Mouse (Mus musculus) megakaryocyte, adult 5-6 weeks (primary cell): ENCODE measurements around the gene Gm20518. TPM values are rescaled to one million over a fixed set of nuclear protein-coding genes. Genes with fewer than 3 reads are reported as not detected.

ENCODE experiments used
- ATAC-seq: 2 replicates; pipeline ENCODE4 v1.8.0; 2016; ENCODE audit warnings: mild to moderate bottlenecking, inconsistent platforms; ENCODE audit not compliant: poor library complexity, severe bottlenecking
- total RNA-seq, 2 experiments: library from RNA; stranded (forward) in 1 of 2; stranded (reverse) in 1 of 2; fragments of 153-499, 151-499 nt in 1 of 2; fragments of 221-1000, 200-1000 nt in 1 of 2; gene quantifications; 2 replicates each; pipeline versions ENCODE4 v1.2.3 to v1.2.4; 2015 to 2017

Gene Gm20518
- total RNA-seq, 2 experiments from 2014 or later: 0.37 to 0.96 TPM

DNA sequence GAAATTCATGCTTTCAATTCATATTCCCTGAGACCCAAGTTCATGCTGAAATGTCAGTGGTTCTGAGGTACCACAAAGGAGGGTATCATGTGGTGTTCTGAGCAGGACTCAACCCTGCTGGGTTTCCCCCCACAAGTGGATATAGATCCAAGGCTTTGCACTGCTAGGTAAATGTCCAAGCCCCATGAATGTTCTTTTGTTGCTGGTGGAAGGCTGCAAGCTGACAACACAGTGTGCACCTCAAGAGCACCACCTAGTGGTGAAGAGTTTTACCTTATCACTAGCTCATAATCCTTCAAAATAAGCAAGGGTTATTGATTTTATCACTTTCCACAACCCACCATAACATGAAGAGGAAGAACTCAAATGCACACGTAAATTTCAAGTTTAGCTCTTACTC lies 42.5 kb downstream of the Gm20518 start:
- ATAC-seq: peak; percentile 35; the same call in 1 of the 2 replicates

DNA sequence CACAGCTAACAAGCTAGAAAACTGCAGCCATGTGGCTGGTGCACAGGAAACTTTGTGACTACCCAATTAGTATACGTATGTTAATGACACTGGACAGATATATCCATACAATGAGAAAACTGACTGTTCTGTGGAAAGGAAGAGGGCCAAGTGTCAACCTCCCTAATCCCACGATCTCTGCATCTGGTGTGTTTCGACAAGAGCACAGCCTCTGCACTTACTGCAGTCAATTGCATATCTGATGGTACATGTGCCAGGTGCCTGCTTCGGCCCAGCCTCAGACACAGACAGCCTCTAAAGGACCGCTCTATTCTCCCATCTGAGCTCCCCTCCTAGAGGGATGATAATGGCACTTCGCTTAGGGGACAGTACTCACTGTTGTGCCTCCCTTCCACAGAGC lies 43.0 kb downstream of the Gm20518 start:
- no peak for ATAC-seq

DNA sequence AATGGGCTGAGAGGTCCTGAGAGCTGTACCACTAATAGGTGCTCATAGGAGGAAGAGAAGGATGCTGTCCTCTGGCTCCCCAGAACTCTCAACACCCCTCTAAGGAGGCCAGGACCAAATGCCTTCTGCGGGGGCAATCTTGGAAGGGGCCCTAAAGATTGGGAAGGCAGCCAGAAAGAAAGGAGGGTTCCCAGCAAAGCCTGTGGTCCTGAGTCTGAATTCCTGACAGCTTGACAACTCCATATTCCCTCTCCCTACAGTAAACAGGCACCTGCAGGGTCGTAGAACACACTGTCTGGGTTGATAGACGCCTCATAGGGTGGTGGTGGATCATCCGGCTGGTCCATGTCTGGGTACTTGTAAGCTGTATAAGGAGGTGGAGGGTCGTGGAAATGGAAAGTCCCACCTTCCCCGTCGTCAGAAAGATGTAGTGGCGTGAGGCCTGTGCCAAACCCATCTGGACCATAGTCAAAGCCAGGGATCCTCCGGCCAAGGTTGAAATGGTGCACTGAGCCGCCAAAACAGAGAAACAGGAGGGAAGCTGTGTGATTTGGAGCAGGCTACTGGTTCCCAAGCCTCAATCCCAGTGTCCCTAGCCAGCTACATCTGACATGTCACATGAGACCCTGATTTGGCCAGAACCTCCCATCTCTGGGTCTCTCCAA lies 47.6 kb downstream of the Gm20518 start:
- no peak for ATAC-seq

DNA sequence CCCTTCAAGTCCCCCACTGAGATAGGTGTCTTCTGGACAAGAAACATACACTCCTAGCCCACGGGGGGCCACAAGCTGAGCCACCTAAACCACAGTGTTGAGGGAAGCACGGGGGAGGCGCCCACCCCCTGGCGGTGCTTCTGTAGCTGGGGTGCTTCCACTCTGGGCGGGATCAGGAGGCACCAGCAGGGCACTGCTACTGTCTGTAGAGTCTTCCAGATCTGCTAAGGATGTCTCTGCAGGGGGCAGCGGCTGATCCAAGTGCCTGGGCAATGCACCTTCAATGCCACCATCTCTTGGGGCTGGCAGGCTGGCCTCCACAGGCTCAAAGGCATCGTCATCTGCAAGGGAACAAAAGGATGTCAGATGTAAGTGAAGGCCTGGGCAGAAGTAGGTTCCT lies 49.0 kb downstream of the Gm20518 start:
- no peak for ATAC-seq

DNA sequence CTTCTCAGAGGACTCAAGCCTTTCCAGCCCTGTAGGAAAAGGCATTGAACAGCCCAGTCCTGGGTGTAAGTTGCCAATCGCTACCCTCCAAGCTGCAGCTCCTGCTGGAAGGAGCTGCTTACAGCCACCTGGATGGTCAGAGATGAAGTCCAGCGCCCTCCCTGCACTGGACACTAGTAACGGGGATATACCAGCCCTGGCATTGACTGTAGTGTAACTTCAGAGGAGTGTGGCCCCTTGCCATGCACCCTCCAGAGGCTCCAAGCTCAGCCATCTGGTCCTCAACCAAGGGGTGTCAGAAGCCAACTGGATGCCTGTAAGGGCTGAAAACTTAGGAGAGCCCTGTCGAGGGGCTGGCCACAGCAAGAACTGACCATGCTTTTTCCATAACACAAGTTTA lies 51.5 kb downstream of the Gm20518 start:
- no peak for ATAC-seq

DNA sequence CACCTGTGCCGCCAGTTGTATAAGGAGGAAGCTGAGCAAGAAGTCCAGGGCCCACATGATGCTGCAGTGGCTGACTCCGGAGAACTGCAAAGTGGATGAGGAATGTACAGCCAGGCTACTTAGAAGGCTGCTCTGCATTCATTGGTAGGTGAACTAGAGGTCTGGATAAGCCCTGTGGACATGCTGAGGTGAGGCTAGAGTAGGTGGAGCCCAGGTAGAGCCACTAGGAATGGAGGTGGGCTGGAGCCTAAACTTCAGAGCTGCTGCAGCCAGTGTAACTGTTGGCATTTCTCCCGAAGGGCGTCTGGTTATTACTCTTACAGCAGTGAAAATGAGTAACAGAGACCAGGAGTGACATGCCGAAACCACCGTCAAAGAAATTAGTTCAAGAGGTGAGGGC lies 53.4 kb downstream of the Gm20518 start, which contains the start of gene Car15:
Gene Car15, minus strand, starts transcription at position 314 of the 400 bp plus-strand sequence.
- no peak for ATAC-seq

DNA sequence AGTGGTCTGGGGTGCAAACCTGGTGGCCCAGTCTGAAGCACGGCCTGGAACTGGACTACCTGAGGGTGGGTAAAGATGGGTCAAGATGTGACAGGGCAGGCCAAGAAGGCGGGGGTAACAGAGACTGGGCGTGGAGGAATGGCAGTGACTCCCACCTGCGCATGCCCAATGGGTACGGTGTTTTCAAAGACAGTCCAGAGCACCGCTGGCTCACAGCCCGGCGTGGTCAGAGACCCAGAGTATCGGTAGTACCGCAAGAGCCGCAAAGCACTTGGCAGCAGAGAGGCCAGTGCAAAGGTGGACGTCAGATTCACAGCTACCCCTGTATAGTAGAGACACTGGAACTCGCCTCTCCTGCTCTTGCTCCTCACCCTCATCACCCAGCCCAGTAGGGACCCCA lies 56.0 kb downstream of the Gm20518 start:
- ATAC-seq: no peak

DNA sequence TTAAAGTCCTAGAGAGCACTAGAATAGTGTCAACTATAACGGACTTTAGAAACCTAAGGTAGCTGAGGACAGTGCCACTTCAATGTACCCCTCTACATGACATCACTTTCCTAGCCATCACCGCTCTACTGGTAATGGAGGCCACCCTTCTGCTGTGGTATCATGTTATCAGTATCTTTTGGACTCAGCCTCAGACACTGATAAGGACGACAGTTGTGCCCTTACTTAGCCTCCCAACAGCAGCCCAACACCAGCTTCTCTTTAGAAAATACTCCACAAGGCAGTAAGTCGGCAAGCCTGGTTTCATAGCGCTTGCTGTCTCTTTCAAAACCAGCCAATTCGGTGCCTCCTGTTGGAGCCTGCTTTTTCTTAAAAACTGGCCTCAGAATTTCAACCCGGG lies 56.9 kb downstream of the Gm20518 start:
- no peak for ATAC-seq

DNA sequence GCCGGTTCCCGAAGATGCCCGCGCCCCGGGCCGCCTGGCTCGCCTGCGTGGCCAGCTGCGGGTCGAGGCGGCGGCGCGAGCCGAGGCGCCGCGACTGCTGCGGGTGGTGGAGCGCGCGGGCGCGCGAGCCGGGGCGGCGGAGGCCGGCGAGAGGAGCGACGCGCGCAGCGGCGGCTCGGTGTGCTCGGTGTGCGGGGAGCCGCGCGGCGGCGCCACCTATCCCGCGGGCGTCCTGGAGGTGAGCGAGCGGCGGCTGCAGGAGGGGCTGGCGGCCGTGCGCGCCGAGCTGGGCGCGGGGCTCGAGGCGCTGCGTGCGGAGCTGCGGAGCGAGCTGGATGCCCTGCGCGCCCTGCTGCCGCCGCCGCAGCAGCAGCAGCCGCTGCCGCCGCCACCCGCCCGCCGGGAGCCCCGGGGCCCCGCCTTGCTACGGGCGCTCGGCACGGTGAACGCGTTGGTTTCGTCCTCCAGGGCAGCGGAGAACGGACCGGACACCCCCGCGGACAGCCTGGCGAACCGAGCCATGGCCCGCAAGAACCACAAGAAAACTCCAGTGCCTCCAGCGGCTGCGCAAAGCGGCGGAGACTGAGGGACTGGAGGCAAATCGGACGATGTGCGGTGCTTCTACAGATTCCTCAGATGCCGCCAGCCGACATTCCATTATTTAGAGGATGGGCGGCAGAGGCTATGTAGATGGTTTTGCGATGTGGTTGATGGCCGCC lies 57.6 kb downstream of the Gm20518 start:
- ATAC-seq: no peak

DNA sequence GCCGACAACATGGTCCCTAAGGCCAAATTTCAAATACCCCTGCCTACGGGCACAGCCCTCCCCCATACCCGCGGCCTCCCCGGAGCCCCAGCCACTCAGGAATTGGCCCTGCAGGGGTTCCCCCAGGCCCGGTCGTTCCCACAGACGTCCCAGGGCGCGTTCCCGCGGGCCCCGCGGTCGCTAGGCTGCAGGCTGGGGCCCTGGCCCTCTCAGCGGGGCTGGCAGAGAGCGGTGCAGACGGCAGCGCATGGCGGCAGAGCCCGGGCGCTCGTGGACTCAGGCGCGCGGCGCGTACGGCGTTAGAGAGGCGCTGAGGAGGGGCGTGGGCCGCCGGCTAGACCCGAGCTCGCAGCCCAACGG lies 58.2 kb downstream of the Gm20518 start:
- ATAC-seq: no peak

DNA sequence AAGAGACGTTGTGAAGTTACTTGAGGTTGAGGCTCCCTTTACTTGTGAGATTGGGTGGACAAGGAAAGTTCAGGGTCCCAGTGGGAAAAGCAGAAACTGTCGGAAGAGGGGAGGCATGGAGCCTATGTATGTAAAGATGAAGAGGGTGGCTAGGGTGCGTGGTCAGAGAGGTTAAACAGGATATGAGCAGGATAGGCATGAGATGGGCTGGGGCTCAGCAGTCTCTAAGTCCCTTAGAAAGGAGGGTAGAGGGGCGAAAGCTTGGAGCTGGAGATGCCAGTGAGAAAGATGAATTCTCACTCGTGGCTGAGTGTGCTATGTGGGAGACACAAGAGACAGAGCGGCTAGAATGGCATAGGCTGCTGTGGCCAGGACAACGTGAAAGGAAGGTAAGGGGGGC lies 58.6 kb downstream of the Gm20518 start, which contains the start of gene B830017H08Rik:
Gene B830017H08Rik, plus strand, starts transcription at position 301 of the 400 bp plus-strand sequence.
- ATAC-seq: no peak

DNA sequence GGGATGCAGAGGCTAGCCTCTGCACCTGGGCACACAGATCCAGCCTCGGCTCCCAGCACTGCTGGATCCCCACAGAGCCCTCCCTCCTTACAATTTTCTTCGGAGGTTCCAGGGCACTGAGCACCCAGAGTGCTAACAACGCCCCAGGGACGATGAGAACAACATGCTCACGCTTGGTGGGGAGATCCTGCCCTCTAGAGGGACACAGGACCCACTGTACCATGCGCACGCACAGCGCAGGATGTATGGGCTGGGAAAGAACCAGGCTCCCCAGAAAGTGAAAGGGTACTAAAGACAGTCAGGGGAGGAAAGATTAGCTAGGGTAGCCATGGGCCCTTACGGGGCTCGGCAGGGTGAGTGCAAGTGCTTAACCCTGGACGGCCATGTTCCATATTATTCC lies 59.7 kb downstream of the Gm20518 start:
- no peak for ATAC-seq

DNA sequence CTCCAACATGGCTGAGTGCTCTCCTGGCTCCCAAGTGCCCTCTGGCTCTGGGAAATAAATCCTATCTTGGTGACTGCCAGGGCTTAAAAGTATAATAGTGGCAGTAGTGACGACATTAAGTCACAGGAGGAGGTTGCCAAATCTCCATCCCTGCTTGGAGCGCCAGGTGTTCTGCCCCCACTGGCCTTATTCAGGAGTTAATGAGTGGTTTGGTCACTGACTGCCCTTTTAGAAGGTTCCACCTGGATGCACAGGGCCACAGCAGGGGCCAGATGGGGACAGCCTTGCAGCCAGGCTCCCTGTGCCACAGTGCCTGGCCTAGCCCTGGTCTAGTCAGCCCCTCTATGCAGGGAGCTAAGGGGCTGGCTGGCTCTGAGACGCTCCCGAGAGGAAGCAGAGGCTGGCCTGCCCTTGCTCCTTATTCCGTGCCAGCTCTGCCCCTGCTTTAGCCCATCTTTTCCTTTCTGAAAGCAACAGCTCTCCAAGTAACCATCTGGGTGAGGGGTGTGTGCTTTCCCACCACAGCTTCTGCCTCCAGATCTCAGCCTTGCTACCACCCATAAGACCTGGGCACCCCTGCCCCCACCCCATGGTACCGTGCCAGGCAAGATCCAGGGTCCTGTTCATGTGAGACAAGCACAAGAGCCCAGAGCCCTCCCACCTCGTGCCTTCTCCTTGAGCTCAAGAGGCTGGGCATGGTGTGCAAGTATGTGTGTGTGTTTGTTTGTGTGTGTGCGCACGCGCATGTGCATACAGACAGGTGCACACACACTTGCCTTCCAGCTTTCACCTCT lies 60.9 kb downstream of the Gm20518 start:
- no peak for ATAC-seq

DNA sequence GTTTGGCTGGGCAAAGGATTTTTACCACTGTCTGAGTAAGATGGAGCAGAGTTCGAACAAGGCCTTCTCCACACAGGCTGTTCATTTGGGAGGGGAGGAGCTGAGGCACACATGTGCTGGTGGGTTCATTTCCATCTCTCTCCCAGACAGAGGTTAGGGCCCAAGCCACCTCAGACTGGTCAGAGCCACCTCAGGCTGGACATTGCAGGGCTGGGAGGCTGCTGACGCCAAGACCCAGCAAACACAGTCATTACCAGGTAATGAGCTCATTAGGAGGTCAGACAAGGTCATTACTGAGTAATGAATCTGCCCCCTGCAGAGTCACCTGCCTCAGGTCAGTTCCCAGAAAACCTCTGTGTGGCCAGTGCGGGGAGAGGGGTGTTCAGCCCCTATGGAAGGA lies 62.6 kb downstream of the Gm20518 start:
- ATAC-seq: no peak

DNA sequence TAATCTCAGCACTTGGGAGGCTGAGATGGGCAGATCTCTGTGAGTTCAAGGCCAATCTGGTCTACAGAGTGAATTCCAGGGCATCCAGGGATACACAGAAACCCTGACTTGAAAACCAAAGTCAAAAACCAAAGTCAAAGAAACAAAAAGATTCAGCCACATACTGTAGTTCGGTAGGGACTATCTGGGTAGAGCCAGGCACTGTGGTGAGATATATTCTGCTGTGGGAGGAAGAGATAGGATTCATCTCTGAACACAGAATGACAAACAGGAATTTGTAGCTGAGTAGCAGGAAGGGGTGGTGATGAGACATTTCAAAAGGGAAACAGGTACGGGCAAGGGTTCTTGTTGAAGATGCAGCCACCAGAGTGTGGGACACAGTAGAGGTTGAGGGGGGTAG lies 63.2 kb downstream of the Gm20518 start:
- no peak for ATAC-seq

DNA sequence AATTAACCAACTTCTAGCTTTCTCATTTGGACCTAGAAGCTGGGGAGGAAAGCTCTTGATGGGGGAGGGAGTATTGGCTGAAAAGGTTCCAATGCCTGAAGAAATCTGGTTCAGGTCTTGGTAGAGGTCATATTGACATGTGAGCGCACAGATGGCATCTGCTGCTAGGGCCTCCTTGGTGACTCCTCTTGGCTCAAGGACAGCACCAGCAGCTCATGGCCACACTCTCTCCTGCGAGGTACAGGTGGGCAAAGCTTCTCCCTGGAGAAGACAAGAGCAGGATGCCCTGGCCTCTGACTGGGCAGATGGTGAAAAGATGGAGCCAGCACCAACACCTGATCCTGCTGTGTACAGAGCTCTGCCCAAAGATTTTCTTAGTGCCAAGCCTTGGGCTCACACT lies 65.0 kb downstream of the Gm20518 start:
- no peak for ATAC-seq

DNA sequence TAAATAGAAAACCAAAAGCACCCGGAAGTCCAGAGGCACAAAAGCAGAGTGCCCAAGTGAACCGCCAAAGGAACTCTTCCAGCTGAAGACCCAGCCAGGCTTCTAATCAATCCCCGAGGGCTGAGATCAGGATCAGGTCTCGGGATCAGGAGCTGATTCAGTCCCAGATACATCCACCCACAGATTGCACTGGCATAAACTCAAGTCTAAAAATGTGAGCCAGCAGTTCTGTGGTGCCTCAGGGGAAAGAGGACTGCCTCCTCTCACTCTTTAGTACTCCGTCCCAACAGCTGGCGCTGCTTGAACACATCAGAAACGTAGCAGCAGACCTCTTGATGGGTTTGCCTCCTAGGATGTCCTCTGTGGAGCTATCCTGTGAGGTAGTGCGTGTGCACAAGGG lies 74.9 kb downstream of the Gm20518 start:
- ATAC-seq: no peak

DNA sequence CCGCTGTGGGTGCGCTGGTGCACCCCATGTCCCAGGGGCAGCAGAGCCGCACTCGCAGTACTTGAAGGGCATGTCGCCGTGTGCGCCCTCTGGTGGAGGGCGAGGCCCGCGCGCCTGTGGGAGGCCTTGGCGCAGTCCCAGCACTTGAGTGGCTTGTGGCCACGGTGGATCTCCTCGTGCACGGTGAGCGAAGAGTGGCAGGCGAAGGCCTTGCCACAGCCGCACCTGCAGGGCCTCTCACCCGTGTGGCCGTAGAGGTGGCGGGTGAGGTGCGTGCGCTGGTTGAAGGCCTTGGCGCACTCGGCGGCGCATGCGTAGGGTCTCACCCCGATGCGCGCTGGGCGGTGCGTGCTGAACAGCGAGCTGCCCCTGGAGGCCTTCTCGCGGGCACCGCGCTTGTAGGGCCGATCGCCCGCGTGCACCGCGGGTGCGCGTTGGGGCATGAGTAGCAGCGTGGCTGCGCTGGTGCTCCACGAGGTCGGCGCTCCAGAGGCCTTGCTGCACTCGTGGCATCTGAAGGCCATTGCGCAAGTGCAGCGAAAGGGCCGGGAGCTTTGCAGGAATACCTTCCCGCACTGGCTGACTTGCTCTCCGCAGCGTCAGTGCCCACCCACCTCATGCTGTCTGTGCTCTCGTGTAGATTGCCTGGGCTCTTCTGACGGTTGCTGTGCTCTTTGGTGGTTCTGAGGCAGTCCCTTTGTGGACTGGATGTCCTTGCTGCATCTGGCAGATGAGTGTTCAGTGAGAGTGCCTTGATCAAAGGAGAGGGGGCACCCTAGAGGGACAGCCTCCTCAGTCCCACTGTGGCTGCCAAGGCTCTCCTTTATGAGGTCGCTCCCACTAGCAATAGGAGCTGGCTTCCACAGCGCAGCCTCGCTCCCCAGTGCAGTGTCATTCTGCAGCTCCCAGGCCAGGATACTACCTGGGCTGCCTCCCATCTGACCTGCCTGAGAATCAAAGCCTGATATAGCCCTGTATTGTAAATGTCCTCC lies 75.8 kb downstream of the Gm20518 start:
- peak; percentile 90 for ATAC-seq

DNA sequence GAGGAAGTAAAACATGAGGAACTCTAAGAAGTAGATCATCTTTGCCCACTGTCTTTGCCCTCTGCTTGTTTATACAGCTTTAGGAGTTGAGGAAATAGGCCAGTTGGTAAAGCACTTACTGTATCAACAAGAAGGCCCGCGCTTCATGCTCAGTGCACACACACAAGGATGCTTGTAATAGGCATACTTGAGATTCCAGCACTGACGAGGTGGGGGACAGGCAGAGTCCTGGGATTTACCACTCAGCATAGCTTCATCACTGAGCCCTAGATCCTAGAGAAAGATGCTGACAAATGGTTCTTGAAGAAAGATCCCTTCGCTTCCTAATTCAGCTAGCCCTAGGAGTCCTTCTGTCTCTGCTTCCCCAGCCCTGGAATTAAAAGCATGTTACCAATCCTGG lies 78.3 kb downstream of the Gm20518 start:
- no peak for ATAC-seq

DNA sequence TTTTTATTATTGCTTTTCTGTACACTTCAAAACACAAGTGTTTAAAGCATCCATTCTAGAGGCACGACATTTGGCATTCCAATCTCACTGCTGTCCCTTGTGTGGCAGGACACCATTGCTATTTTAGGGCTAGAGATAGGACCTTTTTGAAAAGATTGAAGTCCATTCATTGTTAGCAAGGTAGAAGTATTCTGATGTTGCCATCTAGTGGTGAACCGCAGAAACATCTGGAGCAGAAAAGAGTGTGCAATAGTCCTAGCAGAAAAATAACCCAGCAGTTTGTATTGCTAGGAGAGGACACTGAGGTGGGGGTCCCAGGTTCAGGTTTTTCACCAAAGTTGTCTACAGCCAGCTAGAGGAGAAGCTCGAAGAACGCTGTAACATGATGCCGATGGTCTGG lies 79.4 kb downstream of the Gm20518 start:
- ATAC-seq: no peak

DNA sequence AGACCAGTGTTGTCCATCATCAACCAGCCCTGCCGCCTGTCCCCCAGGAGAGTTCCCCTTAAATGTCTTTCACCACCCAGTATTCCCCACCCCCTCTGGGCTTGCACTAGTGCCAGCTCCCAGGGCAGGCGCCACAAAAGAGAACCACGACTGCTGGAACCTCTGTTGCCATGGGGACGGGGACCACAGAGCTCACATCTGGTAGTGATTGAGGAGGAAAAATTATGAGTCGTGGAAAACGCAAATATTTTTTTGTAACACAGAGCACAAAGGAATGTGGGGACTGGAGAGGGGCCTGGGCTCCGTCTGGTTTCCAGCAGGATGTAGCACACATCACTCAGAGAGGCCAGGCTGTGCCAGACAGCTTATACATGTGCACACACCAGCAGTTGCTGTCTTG lies 81.8 kb downstream of the Gm20518 start:
- no peak for ATAC-seq
